Mouse (Mus musculus) small intestine, adult 2 months (tissue): Measurements from ENCODE around the gene Gtsf1.

ENCODE experiments used
- CTCF ChIP-seq: fragments of 200-500 bp; IDR thresholded peaks from 2 replicates; pipeline ENCODE4 v1.5.1; 2012; ENCODE audit warnings: low read depth, mild to moderate bottlenecking, control low read depth, inconsistent platforms, low read length, moderate library complexity, mixed read lengths; ENCODE audit not compliant: insufficient replicate concordance, insufficient read length; ENCODE audit errors: extremely low read depth
- POLR2A ChIP-seq: fragments of 200-500 bp; IDR thresholded peaks from 2 replicates; pipeline ENCODE4 v1.6.1; 2012; ENCODE audit warnings: low read depth, mild to moderate bottlenecking, control low read depth, inconsistent platforms, low read length, moderate library complexity

GRCm38 (mm10) chr15:103401361-103401760 is 28.9 kb downstream of the Gtsf1 start:
- TF ChIP-seq CTCF = no peak
- no peak for TF ChIP-seq POLR2A
